Mouse (Mus musculus) kidney, embryonic 15.5 days (tissue): ENCODE data around the gene Gdf3. TPM values are rescaled to one million over a fixed set of nuclear protein-coding genes. Genes with fewer than 3 reads are reported as not detected.
"Not testable (repeated sequence)": the region's sequence is repeated elsewhere in the genome, so short reads cannot be mapped to it uniquely, and the experiment has no call there.

Experiments used
- ATAC-seq: fragments of 200-750 bp; cut with Nextera tagmentation; replicated peaks from 2 replicates; pipeline ENCODE4 v1.8.0; 2017; ENCODE audit warnings: moderate TSS enrichment; ENCODE audit not compliant: low FRiP score
- H3K27ac ChIP-seq: fragments of 300-500 bp; sonication (generic); 2 replicates; pipeline ENCODE4 v1.5.1; 2015; ENCODE audit warnings: mild to moderate bottlenecking, inconsistent platforms
- H3K27me3 ChIP-seq: fragments of 300-500 bp; sonication (generic); 2 replicates; pipeline ENCODE4 v1.6.1; 2015; ENCODE audit warnings: inconsistent platforms
- H3K36me3 ChIP-seq: fragments of 300-500 bp; sonication (generic); 2 replicates; pipeline ENCODE4 v1.6.1; 2015; ENCODE audit warnings: inconsistent platforms
- H3K4me1 ChIP-seq: fragments of 300-500 bp; sonication (generic); 2 replicates; pipeline ENCODE4 v1.6.1; 2015; ENCODE audit warnings: inconsistent platforms
- H3K4me2 ChIP-seq: fragments of 300-500 bp; sonication (generic); 2 replicates; pipeline ENCODE4 v1.6.1; 2015; ENCODE audit warnings: moderate library complexity, mild to moderate bottlenecking, inconsistent platforms
- H3K4me3 ChIP-seq: fragments of 300-500 bp; sonication (generic); replicated peaks from 2 replicates; pipeline ENCODE4 v1.5.1; 2015; ENCODE audit warnings: mild to moderate bottlenecking, inconsistent platforms
- H3K9ac ChIP-seq: fragments of 300-500 bp; sonication (generic); 2 replicates; pipeline ENCODE4 v1.6.1; 2015; ENCODE audit warnings: mild to moderate bottlenecking, inconsistent platforms
- H3K9me3 ChIP-seq: fragments of 300-500 bp; sonication (generic); replicated peaks from 2 replicates; pipeline ENCODE4 v1.6.1; 2016; ENCODE audit warnings: inconsistent platforms
- WGBS: fragments of 180-500 bp; shearing (Covaris S2); methylation state at CpG from one replicate; pipeline ENCODE4 v1.1.7; 2015; ENCODE audit warnings: mixed read lengths; 5-methylcytosine and 5-hydroxymethylcytosine counted together
- polyA plus RNA-seq: library from polyadenylated mRNA; unstranded; fragments of >200 nt; fragmentation: Nextera tagmentation; extraction: Ambion mirVana; gene quantifications from 2 replicates; pipeline ENCODE4 v1.2.1, GENCODE M21; 2015

Gene Gdf3
- polyA plus RNA-seq = not detected in 2 replicates

DNA sequence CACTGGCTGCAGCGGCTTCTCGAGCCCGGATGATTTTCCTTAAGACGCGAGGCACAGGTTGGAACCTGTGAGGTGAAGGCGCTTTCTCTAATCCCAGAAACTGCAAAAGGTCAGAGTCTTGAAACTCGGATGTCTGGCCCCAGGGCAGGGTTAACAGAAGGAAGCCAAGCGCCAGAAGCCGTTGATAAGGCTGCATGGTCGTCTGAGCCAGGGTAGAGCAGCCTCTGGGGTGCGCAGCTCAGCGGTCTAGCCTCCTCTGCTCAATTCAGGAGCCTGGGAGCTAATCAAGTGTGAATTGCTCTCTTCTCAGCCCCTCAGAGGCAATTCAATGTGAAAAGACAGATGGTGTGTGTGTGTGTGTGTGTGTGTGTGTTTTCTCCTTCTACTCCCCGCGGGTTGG lies at the start of gene Gdf3:
Gdf3 (minus strand) TSS at position 317 of the 400 bp plus-strand sequence.
- no peaks in the 10 kb centered on the region for H3K27me3 ChIP-seq
- no peak for ATAC-seq
- 58% methylated on average over 14 of the region's 14 CpGs for WGBS
- no peak within 1 kb of the TSS for H3K9ac ChIP-seq
- H3K4me1 ChIP-seq = no peaks in the 10 kb centered on the region
- no peaks in the 10 kb centered on the region for H3K36me3 ChIP-seq
- no peak within 1 kb of the TSS for H3K27ac ChIP-seq
- no peak within 1 kb of the TSS for H3K4me3 ChIP-seq
- H3K9me3 ChIP-seq = no peaks in the 10 kb centered on the region
- H3K4me2 ChIP-seq = no peak within 1 kb of the TSS

DNA sequence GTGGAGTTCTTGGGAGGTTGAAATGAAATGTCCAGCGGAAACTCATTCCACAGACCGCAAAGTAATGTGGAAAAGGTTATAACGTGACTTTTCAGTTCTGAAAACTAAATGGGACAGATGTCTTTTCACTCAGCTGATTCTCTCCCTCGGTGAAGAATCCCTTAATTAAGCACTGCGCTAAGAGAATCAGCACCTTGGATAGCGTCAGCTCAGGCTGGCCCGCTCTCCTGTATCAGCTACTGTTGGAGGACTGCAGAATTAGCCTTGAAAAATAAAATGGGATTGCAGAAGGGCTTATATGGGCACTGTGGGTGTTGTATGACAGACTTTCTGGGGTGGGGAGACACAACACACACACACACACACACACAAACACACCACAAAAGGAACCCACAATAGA lies 49.7 kb upstream of the Gdf3 start:
- no peaks in the 10 kb centered on the region for H3K9me3 ChIP-seq
- WGBS = 14% methylated on average over 7 of the region's 7 CpGs
- H3K9ac ChIP-seq = no peak overlapping the region
- no peak overlapping the region for H3K4me2 ChIP-seq
- no peak overlapping the region for H3K27ac ChIP-seq
- ATAC-seq = no peak
- peaks cover 5% of the 10 kb centered on the region; the same call in 1 of the 2 replicates for H3K4me1 ChIP-seq
- no peaks in the 10 kb centered on the region for H3K36me3 ChIP-seq
- H3K27me3 ChIP-seq = peaks cover 34% of the 10 kb centered on the region
- H3K4me3 ChIP-seq = no peak overlapping the region

DNA sequence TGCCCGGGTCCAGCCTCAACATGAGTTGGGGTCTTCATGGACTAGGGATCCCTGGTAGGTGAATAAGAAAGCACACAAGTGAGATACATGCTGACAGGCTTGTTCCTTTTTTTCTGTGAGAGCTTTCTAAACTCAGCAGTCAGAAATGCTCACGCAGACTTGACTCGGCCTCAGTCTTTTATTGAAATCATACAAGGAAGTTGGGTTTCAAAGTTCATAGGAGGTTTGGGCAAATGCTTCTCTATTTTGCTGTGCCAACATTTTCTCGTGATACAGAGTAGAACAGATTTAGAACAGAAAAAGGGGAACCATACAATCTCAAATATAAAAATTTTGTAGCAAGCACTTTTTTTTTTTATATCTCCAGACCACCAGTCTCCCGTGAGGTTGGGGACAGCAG lies 47.7 kb upstream of the Gdf3 start:
- Histone ChIP-seq H3K27ac (no peak overlapping the region), H3K4me3 (no peak overlapping the region), H3K4me2 (no peak overlapping the region), H3K4me1 (peaks cover under 1% of the 10 kb centered on the region; the same call in 1 of the 2 replicates), H3K9me3 (no peaks in the 10 kb centered on the region), H3K36me3 (no peaks in the 10 kb centered on the region), H3K27me3 (peaks cover 17% of the 10 kb centered on the region), H3K9ac (no peak overlapping the region)
- 85% methylated on average over 5 of the region's 5 CpGs for WGBS
- ATAC-seq = no peak

DNA sequence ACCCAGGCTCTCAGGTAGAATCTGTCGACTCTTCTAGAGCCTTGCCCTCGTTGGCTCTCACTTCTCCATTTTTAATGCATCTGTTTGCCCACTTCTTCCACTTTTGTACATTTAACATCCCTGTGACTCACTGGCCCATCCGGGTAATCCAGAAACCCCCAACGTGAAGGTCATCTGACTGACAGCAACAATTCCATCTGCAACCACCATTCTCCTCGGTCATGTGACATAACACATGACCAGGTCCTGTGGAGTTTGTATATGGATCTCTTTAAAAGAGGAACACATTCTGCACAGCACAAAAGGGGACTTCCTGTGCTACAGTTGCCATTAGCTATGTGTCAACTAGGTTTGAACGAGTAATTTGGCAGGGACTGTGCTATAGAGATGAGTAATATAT lies 44.4 kb upstream of the Gdf3 start:
- no peaks in the 10 kb centered on the region for H3K27me3 ChIP-seq
- no peak for ATAC-seq
- H3K4me3 ChIP-seq = no peak overlapping the region
- no peaks in the 10 kb centered on the region for H3K4me1 ChIP-seq
- no peak overlapping the region for H3K27ac ChIP-seq
- no peaks in the 10 kb centered on the region for H3K36me3 ChIP-seq
- WGBS = 79% methylated on average over 6 of the region's 6 CpGs
- H3K4me2 ChIP-seq = no peak overlapping the region
- no peak overlapping the region for H3K9ac ChIP-seq
- H3K9me3 ChIP-seq = no peaks in the 10 kb centered on the region

DNA sequence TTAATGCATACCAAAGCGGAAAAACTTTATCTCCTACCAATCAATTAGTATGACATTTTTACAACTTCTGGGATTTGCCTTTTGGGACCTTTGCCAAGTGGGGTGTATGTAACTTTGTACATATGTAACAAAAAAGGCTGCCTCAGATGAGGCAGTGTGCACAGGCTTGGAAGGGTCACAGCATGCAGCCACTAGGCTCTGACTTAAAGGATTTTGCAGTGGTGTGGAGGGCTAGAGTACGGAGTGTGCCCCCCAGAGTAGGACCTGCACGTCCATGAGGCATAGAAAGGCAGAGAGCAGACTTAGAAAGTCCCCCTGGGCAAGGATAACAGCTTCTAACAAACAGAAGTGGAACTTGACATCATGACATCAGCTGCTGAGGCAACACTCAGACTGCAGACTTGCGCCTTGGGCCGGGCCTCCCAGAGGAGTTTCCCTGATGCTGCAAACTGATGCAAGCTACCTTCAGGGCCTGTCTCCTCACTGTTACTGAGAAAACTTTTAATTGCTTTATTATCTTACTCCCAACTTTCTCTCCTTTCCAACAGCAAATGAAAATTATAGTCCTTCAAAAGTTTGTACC lies 40.6 kb upstream of the Gdf3 start:
- no peak overlapping the region for H3K4me2 ChIP-seq
- H3K9me3 ChIP-seq = no peaks in the 10 kb centered on the region
- no peak overlapping the region for H3K27ac ChIP-seq
- no peaks in the 10 kb centered on the region for H3K4me1 ChIP-seq
- no peak overlapping the region for H3K4me3 ChIP-seq
- no peak overlapping the region for H3K9ac ChIP-seq
- WGBS = 63% methylated on average over 5 of the region's 5 CpGs
- H3K36me3 ChIP-seq = no peaks in the 10 kb centered on the region
- ATAC-seq = no peak
- H3K27me3 ChIP-seq = no peaks in the 10 kb centered on the region

DNA sequence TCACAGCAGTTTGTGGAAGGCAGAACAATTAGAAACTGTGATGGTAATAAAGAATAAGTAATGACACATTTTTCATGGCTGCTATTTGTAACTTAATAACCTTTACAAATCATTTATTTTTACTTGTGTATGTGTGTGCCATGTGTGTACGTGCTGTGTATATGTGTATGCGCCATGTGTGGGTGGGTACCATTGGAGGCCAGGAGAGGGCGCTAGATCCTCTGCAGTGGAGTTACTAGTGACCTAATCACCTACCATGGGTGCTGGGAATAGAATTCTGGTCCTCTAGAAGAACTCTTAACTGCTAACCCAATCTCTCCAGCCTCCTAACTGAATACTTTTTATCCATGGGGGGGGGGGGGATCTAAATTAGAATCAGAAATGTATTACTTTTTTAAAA lies 40.0 kb upstream of the Gdf3 start:
- Histone ChIP-seq H3K9me3 (no peaks in the 10 kb centered on the region), H3K4me3 (no peak overlapping the region), H3K27ac (no peak overlapping the region), H3K4me1 (no peaks in the 10 kb centered on the region), H3K27me3 (no peaks in the 10 kb centered on the region), H3K4me2 (no peak overlapping the region), H3K9ac (no peak overlapping the region), H3K36me3 (no peaks in the 10 kb centered on the region)
- ATAC-seq = no peak
- WGBS = 87% methylated on average over 3 of the region's 3 CpGs

DNA sequence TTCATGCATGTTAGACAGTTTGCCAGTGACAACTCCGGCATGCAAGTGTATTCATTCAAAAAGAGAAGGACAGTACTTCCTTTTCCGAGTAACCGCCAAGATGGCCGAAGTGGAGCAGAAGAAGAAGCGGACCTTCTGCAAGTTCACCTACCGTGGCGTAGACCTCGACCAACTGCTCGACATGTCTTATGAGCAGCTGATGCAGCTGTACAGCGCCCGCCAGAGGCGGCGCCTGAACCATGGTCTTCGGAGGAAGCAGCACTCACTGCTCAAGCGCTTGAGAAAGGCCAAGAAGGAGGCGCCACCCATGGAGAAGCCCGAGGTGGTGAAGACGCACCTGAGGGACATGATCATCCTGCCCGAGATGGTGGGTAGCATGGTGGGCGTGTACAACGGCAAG lies 34.3 kb upstream of the Gdf3 start:
- WGBS = 91% methylated on average over 21 of the region's 21 CpGs
- not testable (repeated sequence) for H3K9ac ChIP-seq, H3K4me3 ChIP-seq, H3K27me3 ChIP-seq, H3K4me2 ChIP-seq, H3K27ac ChIP-seq, ATAC-seq, H3K9me3 ChIP-seq, H3K36me3 ChIP-seq, H3K4me1 ChIP-seq

DNA sequence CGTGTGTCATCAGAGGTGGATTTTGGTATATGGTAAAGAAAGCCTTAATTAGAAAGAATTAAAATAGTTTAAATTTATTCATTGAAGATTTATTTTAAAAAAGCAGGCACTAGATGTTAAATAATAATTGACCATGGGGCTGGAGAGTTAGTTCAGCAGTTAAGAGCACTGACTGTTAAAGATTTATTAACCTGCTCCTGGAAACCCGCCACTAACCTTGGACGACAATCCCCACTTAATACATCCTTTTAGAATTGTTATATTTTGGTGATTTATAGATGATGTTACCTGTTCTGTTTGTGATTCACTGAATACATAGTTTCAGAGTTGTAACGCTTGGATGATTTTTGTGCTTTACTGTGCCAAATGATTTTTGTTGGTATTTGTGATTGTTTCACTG lies 27.7 kb upstream of the Gdf3 start:
- not testable (repeated sequence) for H3K27me3 ChIP-seq, H3K9ac ChIP-seq, H3K36me3 ChIP-seq, H3K4me1 ChIP-seq, H3K9me3 ChIP-seq, ATAC-seq, H3K4me2 ChIP-seq, H3K27ac ChIP-seq, H3K4me3 ChIP-seq
- 57% methylated on average over 4 of the region's 4 CpGs for WGBS

DNA sequence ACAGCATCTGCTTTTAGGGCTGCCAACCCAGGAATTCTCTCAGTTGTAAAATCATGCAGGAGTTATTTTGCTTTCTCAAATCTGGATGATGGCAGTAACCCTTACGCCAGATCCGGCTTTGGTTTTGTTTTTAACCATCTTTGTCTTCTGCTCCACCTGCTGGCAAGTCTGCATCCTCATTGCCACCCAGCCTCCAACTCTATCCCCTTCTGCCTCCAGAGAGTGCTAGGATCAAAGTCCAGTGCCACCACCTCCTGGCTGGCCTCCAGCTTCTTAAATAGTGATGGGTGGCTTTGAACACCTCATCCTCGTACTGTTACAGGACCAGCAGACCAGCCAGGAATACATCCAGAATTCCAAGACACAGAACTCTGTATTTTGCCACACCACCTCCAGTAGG lies 26.8 kb upstream of the Gdf3 start:
- Histone ChIP-seq H3K9me3 (no peaks in the 10 kb centered on the region), H3K9ac (no peak overlapping the region), H3K27ac (no peak overlapping the region), H3K36me3 (no peaks in the 10 kb centered on the region), H3K4me3 (no peak overlapping the region), H3K4me1 (no peaks in the 10 kb centered on the region), H3K27me3 (no peaks in the 10 kb centered on the region), H3K4me2 (no peak overlapping the region)
- WGBS = 80% methylated on average over 3 of the region's 3 CpGs
- ATAC-seq = no peak

DNA sequence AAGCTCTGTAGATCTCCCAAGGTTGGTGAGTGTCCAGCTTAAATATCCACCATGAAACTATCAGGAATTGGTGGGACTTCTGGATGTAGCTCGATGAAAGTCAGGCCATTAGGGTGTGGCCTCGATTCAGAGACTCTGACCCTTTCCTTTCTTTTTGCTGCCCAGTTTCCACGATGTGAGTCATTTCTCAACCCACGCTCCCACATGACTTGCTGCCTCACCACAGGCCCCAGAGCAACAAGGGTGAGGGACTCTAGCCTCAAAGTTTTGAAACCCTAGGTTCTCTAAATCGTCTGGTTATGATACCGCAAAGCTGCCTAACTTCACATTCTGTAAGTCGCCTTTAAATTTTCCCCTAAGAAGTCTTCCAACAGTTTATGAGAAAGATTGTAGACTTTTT lies 25.4 kb upstream of the Gdf3 start:
- Histone ChIP-seq H3K9ac (no peak overlapping the region), H3K4me3 (no peak overlapping the region)
- 83% methylated on average over 7 of the region's 7 CpGs for WGBS

DNA sequence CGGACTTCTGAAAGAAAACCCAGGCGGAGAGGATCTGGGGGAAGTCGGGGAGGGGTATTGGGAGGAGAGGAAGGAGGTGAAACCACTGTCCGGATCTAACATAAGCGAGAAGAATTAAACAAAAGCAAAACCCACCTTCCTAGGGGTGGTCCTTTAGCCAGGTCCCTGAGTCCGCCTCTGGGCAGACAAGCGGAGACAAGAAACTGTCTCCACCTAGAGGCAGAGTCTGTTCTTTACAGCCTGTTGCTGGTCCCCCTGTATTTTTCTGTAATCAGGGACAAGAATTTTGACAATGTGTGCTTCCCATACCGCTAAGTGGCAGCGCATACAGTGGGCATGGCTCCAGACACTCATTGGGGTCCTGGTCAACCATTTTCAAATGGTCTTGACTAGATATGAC lies 23.5 kb upstream of the Gdf3 start:
- H3K27ac ChIP-seq = no peak overlapping the region
- no peak overlapping the region for H3K4me3 ChIP-seq
- no peak for ATAC-seq
- 55% methylated on average over 9 of the region's 9 CpGs for WGBS
- no peaks in the 10 kb centered on the region for H3K9me3 ChIP-seq
- H3K4me2 ChIP-seq = no peak overlapping the region
- no peaks in the 10 kb centered on the region for H3K4me1 ChIP-seq
- no peaks in the 10 kb centered on the region for H3K36me3 ChIP-seq
- H3K27me3 ChIP-seq = no peaks in the 10 kb centered on the region
- no peak overlapping the region for H3K9ac ChIP-seq

More for the DNA sequence above, 25.4 kb upstream of the Gdf3 start:
- Histone ChIP-seq H3K36me3 (no peaks in the 10 kb centered on the region), H3K4me2 (no peak overlapping the region), H3K27ac (no peak overlapping the region), H3K4me1 (no peaks in the 10 kb centered on the region), H3K27me3 (no peaks in the 10 kb centered on the region), H3K9me3 (no peaks in the 10 kb centered on the region)
- ATAC-seq = no peak

DNA sequence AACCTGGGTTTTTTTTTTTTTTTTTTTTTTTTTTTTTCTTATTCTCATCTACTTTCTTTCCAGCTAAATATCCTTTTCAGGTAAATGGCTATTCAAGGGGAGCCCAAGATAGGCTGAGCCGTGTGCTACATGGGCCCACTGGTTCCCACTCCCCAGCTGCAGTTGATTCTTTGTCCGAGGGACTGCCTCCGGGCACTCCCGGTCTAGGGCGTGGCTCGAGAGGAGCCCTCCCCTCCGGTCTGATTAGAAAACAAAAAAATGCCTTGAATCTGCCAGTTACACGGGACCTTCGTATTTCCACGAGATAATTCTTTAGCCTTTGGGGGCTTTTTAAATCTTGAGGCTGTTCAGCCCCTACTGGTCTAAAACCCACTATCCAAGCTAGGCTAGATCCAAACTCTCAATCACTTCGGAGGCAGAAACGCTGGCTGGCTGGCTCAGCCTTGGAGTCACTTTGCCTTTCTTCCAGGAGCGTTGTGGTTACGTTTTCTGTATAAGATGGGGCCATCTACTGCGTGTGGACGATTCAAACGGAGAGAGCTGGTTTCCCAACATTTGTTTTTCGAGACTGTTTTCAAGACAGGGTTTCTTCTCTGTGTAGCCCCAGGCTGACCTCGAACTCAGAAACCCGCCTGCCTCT lies 17.7 kb upstream of the Gdf3 start:
- H3K9ac ChIP-seq = no peak overlapping the region
- 42% methylated on average over 20 of the region's 20 CpGs for WGBS
- no peaks in the 10 kb centered on the region for H3K36me3 ChIP-seq
- H3K9me3 ChIP-seq = no peaks in the 10 kb centered on the region
- no peak overlapping the region for H3K27ac ChIP-seq
- no peak for ATAC-seq
- H3K4me2 ChIP-seq = peak overlapping the region; percentile 49
- H3K4me1 ChIP-seq = no peaks in the 10 kb centered on the region
- H3K27me3 ChIP-seq = 0 out of 2 replicates have a peak, but pooled peaks cover 4% of the 10 kb centered on the region
- peak overlapping the region; percentile 13; the same call in 1 of the 2 replicates for H3K4me3 ChIP-seq

DNA sequence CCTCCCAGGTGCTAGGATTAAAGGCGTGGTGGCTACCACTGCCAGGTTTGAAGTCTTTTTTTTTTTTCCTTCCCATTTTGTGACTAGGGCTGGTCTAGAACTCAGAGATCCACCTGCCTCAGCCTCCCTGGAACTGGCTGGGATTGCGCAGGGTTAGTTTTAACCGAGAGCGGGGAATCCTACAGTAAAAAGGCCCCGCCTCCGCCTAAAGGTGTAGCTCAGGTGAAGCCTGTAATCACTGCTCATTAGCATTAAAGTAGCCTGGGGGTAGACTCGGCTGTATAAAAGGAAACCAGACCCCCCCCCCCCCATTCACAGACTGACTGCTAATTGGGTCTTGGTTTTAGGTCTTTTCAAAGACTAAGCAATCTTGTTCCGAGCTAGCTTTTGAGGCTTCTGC lies 16.2 kb upstream of the Gdf3 start, which contains the start of gene Dppa3:
Dppa3 (plus strand) TSS at position 301 of the 400 bp plus-strand sequence.
- H3K27me3 ChIP-seq = 0 out of 2 replicates have a peak, but pooled peaks cover 4% of the 10 kb centered on the region
- H3K4me2 ChIP-seq = peak within 1 kb of the TSS; percentile 49; the same call in 1 of the 2 replicates
- H3K4me1 ChIP-seq = no peaks in the 10 kb centered on the region
- H3K27ac ChIP-seq = no peak within 1 kb of the TSS
- H3K4me3 ChIP-seq = no peak within 1 kb of the TSS
- WGBS = 85% methylated on average over 8 of the region's 8 CpGs
- H3K9me3 ChIP-seq = no peaks in the 10 kb centered on the region
- H3K9ac ChIP-seq = no peak within 1 kb of the TSS
- no peak for ATAC-seq
- H3K36me3 ChIP-seq = no peaks in the 10 kb centered on the region
